Mouse (Mus musculus) intestine, embryonic 15.5 days (tissue): ENCODE results near the gene Chaf1b. TPM values are rescaled to one million over a fixed set of nuclear protein-coding genes. Genes with fewer than 3 reads are reported as not detected.

ENCODE experiments used
- ATAC-seq: fragments of 200-750 bp; cut with Nextera tagmentation; 2 replicates; pipeline ENCODE4 v1.8.0; 2017; ENCODE audit warnings: moderate TSS enrichment, moderate library complexity
- H3K27ac ChIP-seq: fragments of 300-500 bp; sonication (generic); 2 replicates; pipeline ENCODE4 v1.5.1; 2015; ENCODE audit warnings: mild to moderate bottlenecking, inconsistent platforms
- H3K27me3 ChIP-seq: fragments of 300-500 bp; sonication (generic); replicated peaks from 2 replicates; pipeline ENCODE4 v1.6.1; 2015; ENCODE audit warnings: inconsistent platforms
- H3K36me3 ChIP-seq: fragments of 300-500 bp; sonication (generic); 2 replicates; pipeline ENCODE4 v1.6.1; 2015; ENCODE audit warnings: inconsistent platforms
- H3K4me1 ChIP-seq: fragments of 300-500 bp; sonication (generic); replicated peaks from 2 replicates; pipeline ENCODE4 v1.6.1; 2015; ENCODE audit warnings: inconsistent platforms
- H3K4me2 ChIP-seq: fragments of 300-500 bp; sonication (generic); replicated peaks from 2 replicates; pipeline ENCODE4 v1.6.1; 2015; ENCODE audit warnings: mild to moderate bottlenecking, inconsistent platforms
- H3K4me3 ChIP-seq: fragments of 300-500 bp; sonication (generic); replicated peaks from 2 replicates; pipeline ENCODE4 v1.5.1; 2015; ENCODE audit warnings: inconsistent platforms
- H3K9ac ChIP-seq: fragments of 300-500 bp; sonication (generic); 2 replicates; pipeline ENCODE4 v1.6.1; 2015; ENCODE audit warnings: inconsistent platforms
- H3K9me3 ChIP-seq: fragments of 300-500 bp; sonication (generic); 2 replicates; pipeline ENCODE4 v1.6.1; 2016; ENCODE audit warnings: inconsistent platforms
- WGBS: fragments of 180-500 bp; shearing (Covaris S2); methylation state at CpG from one replicate; pipeline ENCODE4 v1.1.7; 2015; 5-methylcytosine and 5-hydroxymethylcytosine counted together
- polyA plus RNA-seq: library from polyadenylated mRNA; unstranded; fragments of >200 nt; fragmentation: Nextera tagmentation; extraction: Ambion mirVana; gene quantifications from 2 replicates; pipeline ENCODE4 v1.2.1, GENCODE M21; 2015

Chaf1b gene
- polyA plus RNA-seq, 1 experiment from 2014 or later = 62.1 TPM

- peak overlapping the region; percentile 41 for H3K4me2 ChIP-seq
- H3K4me1 ChIP-seq = 0 out of 2 replicates have a peak, but pooled peaks cover 5% of the 10 kb centered on the region
- WGBS = 32% methylated on average over 15 of the region's 22 CpGs
- no peak overlapping the region for H3K4me3 ChIP-seq
- no peaks in the 10 kb centered on the region for H3K27me3 ChIP-seq
- no peak overlapping the region for H3K9ac ChIP-seq
- no peaks in the 10 kb centered on the region for H3K9me3 ChIP-seq
- H3K36me3 ChIP-seq = no peaks in the 10 kb centered on the region
- ATAC-seq = peak; percentile 91
- peak overlapping the region; percentile 91 for H3K27ac ChIP-seq
These were observed 34.3 kb downstream of the Chaf1b start for GRCm38 (mm10) chr16:93917712-93918678.

- Histone ChIP-seq H3K9me3 (no peaks in the 10 kb centered on the region), H3K9ac (no peak overlapping the region), H3K27ac (no peak overlapping the region), H3K4me2 (0 out of 2 replicates have a peak overlapping the region, but pooled peaks have one; percentile 38), H3K27me3 (no peaks in the 10 kb centered on the region), H3K4me3 (no peak overlapping the region), H3K4me1 (0 out of 2 replicates have a peak, but pooled peaks cover 8% of the 10 kb centered on the region), H3K36me3 (no peaks in the 10 kb centered on the region)
- 61% methylated on average over 8 of the region's 8 CpGs for WGBS
- no peak for ATAC-seq
These were observed 35.0 kb downstream of the Chaf1b start for GRCm38 (mm10) chr16:93918679-93919060.

GRCm38 (mm10) chr16:93919189-93919588, 35.5 kb downstream of the Chaf1b start:
- 73% methylated on average over 20 of the region's 20 CpGs for WGBS
- 0 out of 2 replicates have a peak, but pooled peaks cover 6% of the 10 kb centered on the region for H3K4me1 ChIP-seq
- H3K4me3 ChIP-seq = no peak overlapping the region
- no peak overlapping the region for H3K4me2 ChIP-seq
- no peak overlapping the region for H3K9ac ChIP-seq
- no peaks in the 10 kb centered on the region for H3K9me3 ChIP-seq
- ATAC-seq = no peak
- H3K36me3 ChIP-seq = no peaks in the 10 kb centered on the region
- no peak overlapping the region for H3K27ac ChIP-seq
- H3K27me3 ChIP-seq = no peaks in the 10 kb centered on the region

DNA sequence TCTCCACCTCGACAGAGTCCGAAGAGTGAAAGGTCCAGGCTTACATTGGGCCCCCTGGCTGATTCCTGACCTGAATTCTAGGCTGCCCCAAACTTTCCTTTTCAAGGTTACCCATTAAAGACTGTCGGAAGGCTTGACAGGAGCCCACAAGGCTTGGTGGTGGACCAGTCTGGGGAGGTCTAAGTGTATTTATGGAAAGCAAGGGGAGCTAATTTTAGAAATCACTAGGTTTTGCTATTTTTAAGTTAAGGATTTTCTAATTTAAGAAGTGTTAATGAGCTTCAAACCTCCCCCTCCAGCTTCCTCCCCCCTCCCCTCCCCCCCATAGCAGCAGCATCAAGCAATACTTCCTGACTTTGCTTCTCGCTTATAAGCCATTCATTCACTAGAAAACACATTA, 37.0 kb downstream of the Chaf1b start:
- Histone ChIP-seq H3K36me3 (no peaks in the 10 kb centered on the region), H3K27me3 (no peaks in the 10 kb centered on the region), H3K9ac (no peak overlapping the region), H3K4me3 (no peak overlapping the region), H3K27ac (no peak overlapping the region), H3K9me3 (no peaks in the 10 kb centered on the region), H3K4me1 (0 out of 2 replicates have a peak, but pooled peaks cover 6% of the 10 kb centered on the region), H3K4me2 (no peak overlapping the region)
- 77% methylated on average over 4 of the region's 4 CpGs for WGBS
- no peak for ATAC-seq

GRCm38 (mm10) chr16:93922835-93923389, 39.2 kb downstream of the Chaf1b start:
- no peak overlapping the region for H3K9ac ChIP-seq
- H3K36me3 ChIP-seq = no peaks in the 10 kb centered on the region
- H3K27ac ChIP-seq = no peak overlapping the region
- H3K4me1 ChIP-seq = 0 out of 2 replicates have a peak, but pooled peaks cover 6% of the 10 kb centered on the region
- WGBS = 76% methylated on average over 5 of the region's 5 CpGs
- no peak overlapping the region for H3K4me2 ChIP-seq
- no peaks in the 10 kb centered on the region for H3K27me3 ChIP-seq
- H3K9me3 ChIP-seq = no peaks in the 10 kb centered on the region
- H3K4me3 ChIP-seq = no peak overlapping the region
- ATAC-seq = no peak

DNA sequence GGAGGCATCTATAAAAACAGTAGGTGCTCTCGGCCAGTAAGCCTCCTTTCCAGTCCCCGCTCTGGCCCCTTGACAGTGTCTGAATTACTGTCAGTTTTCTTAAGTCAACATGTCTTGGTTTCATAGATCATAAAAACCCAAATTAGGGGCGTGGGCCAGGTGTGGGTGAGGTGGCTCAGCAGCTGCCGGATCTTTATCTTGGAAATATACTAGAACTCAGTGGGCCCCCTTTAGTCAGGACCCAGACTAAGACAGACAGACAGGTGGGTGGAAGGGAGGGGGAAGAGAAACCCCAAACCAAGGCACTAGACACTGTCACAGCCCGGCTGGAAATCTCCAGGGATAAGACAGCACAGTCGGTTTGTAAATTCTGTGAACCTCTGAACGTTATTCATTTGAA, 40.1 kb downstream of the Chaf1b start:
- Histone ChIP-seq H3K27me3 (no peaks in the 10 kb centered on the region), H3K4me2 (no peak overlapping the region), H3K4me3 (no peak overlapping the region), H3K27ac (no peak overlapping the region), H3K9ac (no peak overlapping the region), H3K4me1 (0 out of 2 replicates have a peak, but pooled peaks cover 3% of the 10 kb centered on the region), H3K9me3 (no peaks in the 10 kb centered on the region), H3K36me3 (no peaks in the 10 kb centered on the region)
- peak; percentile 60 for ATAC-seq
- WGBS = 53% methylated on average over 7 of the region's 7 CpGs

DNA sequence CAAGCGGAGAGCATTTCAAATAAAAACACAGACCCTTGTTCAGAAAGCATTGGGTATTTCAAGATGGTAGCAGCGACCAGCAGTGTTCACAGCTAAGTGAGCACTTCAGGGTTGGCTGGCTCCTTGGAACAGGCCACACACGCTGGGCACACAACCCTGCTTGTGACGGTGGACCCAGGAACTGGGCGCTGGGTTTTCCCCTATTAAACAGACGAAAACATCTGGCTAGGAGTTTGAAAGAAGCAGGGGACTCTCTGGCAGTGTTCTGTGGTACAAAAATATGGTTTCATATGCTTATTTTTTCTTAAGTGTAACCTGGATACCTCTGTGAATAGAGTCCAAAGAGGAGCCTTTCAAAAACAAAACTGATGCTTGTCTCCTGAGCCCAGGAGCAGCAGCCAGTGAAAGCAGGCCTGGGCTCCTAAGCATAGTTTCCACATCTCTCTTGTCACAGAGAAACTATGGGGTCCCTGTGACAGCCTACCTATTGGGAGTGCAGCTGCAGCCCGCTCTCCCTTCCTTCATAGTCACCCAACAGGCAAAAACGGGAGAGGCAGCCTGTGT, 42.1 kb downstream of the Chaf1b start:
- ATAC-seq = no peak
- Histone ChIP-seq H3K27me3 (no peaks in the 10 kb centered on the region), H3K36me3 (no peaks in the 10 kb centered on the region), H3K4me2 (no peak overlapping the region), H3K9me3 (no peaks in the 10 kb centered on the region), H3K27ac (no peak overlapping the region), H3K4me1 (0 out of 2 replicates have a peak, but pooled peaks cover 3% of the 10 kb centered on the region), H3K4me3 (no peak overlapping the region), H3K9ac (no peak overlapping the region)
- 76% methylated on average over 8 of the region's 8 CpGs for WGBS

DNA sequence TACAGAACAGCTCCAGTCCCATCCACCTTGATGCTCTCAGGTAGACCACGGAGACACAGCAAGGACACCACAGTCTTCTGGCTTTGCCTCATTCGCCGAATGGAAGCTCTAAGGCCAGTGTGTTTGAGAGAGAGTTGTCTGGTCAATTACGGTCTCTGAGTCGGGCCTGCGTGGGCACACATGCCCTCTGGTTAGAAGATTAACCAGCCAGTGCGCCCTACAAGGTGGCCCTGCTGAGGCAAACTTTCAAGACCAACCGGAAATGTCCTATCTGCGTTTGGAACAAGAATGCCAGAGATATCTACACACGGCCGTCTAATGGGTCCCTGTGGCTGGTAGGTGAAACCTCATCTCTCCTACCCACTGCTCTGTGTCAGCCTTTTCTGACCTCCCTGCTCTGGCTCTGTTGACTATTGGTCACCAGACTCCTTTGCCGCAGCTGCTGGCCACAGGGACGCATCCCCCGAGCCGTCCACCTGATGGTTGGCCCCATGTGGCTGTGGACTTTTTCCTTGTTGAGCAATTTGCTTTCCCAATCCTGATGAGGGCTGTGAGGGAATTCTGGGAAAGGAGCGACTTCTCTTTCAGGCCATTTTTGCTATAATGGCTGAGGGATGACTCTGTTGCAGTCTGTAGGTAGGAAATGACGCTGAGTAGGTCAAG, 45.8 kb downstream of the Chaf1b start:
- Histone ChIP-seq H3K9ac (no peak overlapping the region), H3K4me1 (0 out of 2 replicates have a peak, but pooled peaks cover under 1% of the 10 kb centered on the region), H3K4me3 (no peak overlapping the region), H3K27me3 (peaks cover 4% of the 10 kb centered on the region), H3K27ac (no peak overlapping the region), H3K36me3 (no peaks in the 10 kb centered on the region), H3K9me3 (no peaks in the 10 kb centered on the region), H3K4me2 (no peak overlapping the region)
- WGBS = 84% methylated on average over 17 of the region's 17 CpGs
- no peak for ATAC-seq

DNA sequence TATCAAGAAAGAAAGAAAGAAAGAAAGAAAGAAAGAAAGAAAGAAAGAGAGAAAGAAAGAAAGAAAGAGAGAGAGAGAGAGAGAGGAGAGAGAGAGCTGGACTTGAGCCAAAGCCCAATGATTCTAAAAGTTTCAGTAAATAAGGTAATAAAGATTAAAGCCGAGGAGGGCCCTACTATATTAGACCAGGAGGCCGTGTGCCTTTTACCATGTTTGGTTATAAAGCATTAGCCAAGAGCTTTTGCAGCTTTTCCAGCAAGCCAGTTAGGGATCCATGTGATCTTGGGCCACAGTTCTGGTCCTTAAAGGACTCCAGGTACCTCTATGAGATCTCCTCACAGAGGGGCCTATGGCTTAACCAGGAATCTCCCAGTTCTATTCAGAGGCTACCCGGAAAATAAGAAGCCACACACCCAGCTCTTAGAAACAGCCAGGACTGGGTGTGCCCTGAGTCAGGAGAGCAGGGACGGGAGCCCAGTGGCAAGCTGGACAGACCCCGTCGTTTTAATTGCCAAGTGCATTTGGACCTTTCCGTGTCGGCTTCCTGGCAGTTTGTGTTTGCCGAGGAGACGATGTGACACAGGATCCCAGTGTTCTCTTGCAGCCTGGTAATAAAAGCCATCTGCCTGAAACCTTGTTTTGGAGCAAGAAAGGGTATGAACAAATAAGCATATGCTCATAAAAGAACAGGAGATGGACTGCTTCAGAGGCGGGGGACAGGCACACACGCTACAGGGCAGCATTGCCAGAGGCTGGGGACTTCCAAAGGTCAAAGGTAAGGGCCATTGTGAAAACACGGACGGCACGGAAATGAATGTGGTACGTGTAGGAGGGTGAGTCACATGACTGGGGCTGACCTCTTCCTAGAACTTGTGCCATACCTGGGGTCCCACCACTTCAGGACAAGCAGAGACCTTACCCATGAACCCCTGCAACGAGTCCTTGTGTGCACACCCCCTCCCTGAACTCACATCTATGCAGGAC, 48.8 kb downstream of the Chaf1b start:
- peak overlapping the region; percentile 78 for H3K27ac ChIP-seq
- H3K9me3 ChIP-seq = no peaks in the 10 kb centered on the region
- no peak overlapping the region for H3K4me3 ChIP-seq
- peak overlapping the region; percentile 15 for H3K4me2 ChIP-seq
- 39% methylated on average over 17 of the region's 17 CpGs for WGBS
- H3K27me3 ChIP-seq = peaks cover 9% of the 10 kb centered on the region
- ATAC-seq = peak; percentile 77
- no peaks in the 10 kb centered on the region for H3K36me3 ChIP-seq
- no peak overlapping the region for H3K9ac ChIP-seq
- H3K4me1 ChIP-seq = peaks cover 5% of the 10 kb centered on the region

- ATAC-seq = no peak
- Histone ChIP-seq H3K9me3 (no peaks in the 10 kb centered on the region), H3K27me3 (peaks cover 9% of the 10 kb centered on the region), H3K27ac (no peak overlapping the region), H3K9ac (no peak overlapping the region), H3K4me1 (peaks cover 7% of the 10 kb centered on the region), H3K36me3 (no peaks in the 10 kb centered on the region), H3K4me3 (no peak overlapping the region), H3K4me2 (peak overlapping the region; percentile 33)
- 21% methylated on average over 13 of the region's 13 CpGs for WGBS
These were observed 50.9 kb downstream of the Chaf1b start for GRCm38 (mm10) chr16:93934588-93934987.

- Histone ChIP-seq H3K36me3 (no peaks in the 10 kb centered on the region), H3K9me3 (no peaks in the 10 kb centered on the region), H3K27me3 (peaks cover 9% of the 10 kb centered on the region), H3K27ac (no peak overlapping the region), H3K4me3 (no peak overlapping the region), H3K4me1 (peaks cover 7% of the 10 kb centered on the region), H3K9ac (no peak overlapping the region), H3K4me2 (peak overlapping the region; percentile 33)
- ATAC-seq = peak; percentile 57; the same call in 1 of the 2 replicates
- 18% methylated on average over 7 of the region's 7 CpGs for WGBS
These were observed 51.3 kb downstream of the Chaf1b start for GRCm38 (mm10) chr16:93935009-93935408.
